Mouse (Mus musculus): ENCODE results near the gene Dnase2b.

The Dnase2b gene

GRCm38 (mm10) chr3:146616533-146617283, 1.3 kb upstream of the Dnase2b start:
- DNase-seq (ENCODE audit: low spot score in 2 of 2) = no peak

GRCm38 (mm10) chr3:146611821-146612220, 3.6 kb downstream of the Dnase2b start:
- no peak for DNase-seq (ENCODE audit: low spot score in 2 of 2)

- DNase-seq (ENCODE audit: low spot score in 2 of 2) = no peak
Measured at GRCm38 (mm10) chr3:146611261-146611660, 4.1 kb downstream of the Dnase2b start.

- peak in 1 of 2 experiments; percentile 63 for DNase-seq (ENCODE audit: low spot score in 2 of 2)
Measured at GRCm38 (mm10) chr3:146610322-146610721, 5.1 kb downstream of the Dnase2b start.

- DNase-seq (ENCODE audit: low spot score in 2 of 2) = peak; percentile 67 to 79
Measured at GRCm38 (mm10) chr3:146607368-146607767, 8.0 kb downstream of the Dnase2b start.

GRCm38 (mm10) chr3:146604647-146605046, 10.7 kb downstream of the Dnase2b start:
- no peak for DNase-seq (ENCODE audit: low spot score in 2 of 2)

- DNase-seq (ENCODE audit: low spot score in 2 of 2) = no peak
Measured at GRCm38 (mm10) chr3:146602531-146602930, 12.9 kb downstream of the Dnase2b start.

GRCm38 (mm10) chr3:146601205-146601604, 14.2 kb downstream of the Dnase2b start:
- DNase-seq (ENCODE audit: low spot score in 2 of 2) = no peak

- DNase-seq (ENCODE audit: low spot score in 2 of 2) = no peak
Measured at GRCm38 (mm10) chr3:146599198-146599900, 16.0 kb downstream of the Dnase2b start.

GRCm38 (mm10) chr3:146598411-146598810, 17.0 kb downstream of the Dnase2b start:
- DNase-seq (ENCODE audit: low spot score in 2 of 2) = peak in 1 of 2 experiments; percentile 41

- no peak for DNase-seq (ENCODE audit: low spot score in 2 of 2)
Measured at GRCm38 (mm10) chr3:146596864-146597263, 18.5 kb downstream of the Dnase2b start.

- no peak for DNase-seq (ENCODE audit: low spot score in 2 of 2)
Measured at GRCm38 (mm10) chr3:146596387-146596786, 19.0 kb downstream of the Dnase2b start.

GRCm38 (mm10) chr3:146595440-146595839, 20.0 kb downstream of the Dnase2b start:
- no peak for DNase-seq (ENCODE audit: low spot score in 2 of 2)

- DNase-seq (ENCODE audit: low spot score in 2 of 2) = no peak
Measured at GRCm38 (mm10) chr3:146591601-146592000, 23.8 kb downstream of the Dnase2b start.

- DNase-seq (ENCODE audit: low spot score in 2 of 2) = no peak
Measured at GRCm38 (mm10) chr3:146591159-146591558, 24.2 kb downstream of the Dnase2b start.

GRCm38 (mm10) chr3:146589523-146589922, 25.9 kb downstream of the Dnase2b start:
- no peak for DNase-seq (ENCODE audit: low spot score in 2 of 2)

- DNase-seq (ENCODE audit: low spot score in 2 of 2) = no peak
Measured at GRCm38 (mm10) chr3:146586616-146587015, 28.8 kb downstream of the Dnase2b start.

GRCm38 (mm10) chr3:146583908-146584307, 31.5 kb downstream of the Dnase2b start:
- DNase-seq (ENCODE audit: low spot score in 2 of 2) = peak in 1 of 2 experiments; percentile 39

GRCm38 (mm10) chr3:146583478-146583877, 31.9 kb downstream of the Dnase2b start:
- no peak for DNase-seq (ENCODE audit: low spot score in 2 of 2)

- no peak for DNase-seq (ENCODE audit: low spot score in 2 of 2)
Measured at GRCm38 (mm10) chr3:146580039-146580729, 35.2 kb downstream of the Dnase2b start.

GRCm38 (mm10) chr3:146577591-146577990, 37.8 kb downstream of the Dnase2b start:
- no peak for DNase-seq (ENCODE audit: low spot score in 2 of 2)

- DNase-seq (ENCODE audit: low spot score in 2 of 2) = no peak
Measured at GRCm38 (mm10) chr3:146571341-146571740, 44.1 kb downstream of the Dnase2b start.

Data from left cerebral cortex, adult 9 months (tissue).